Mouse (Mus musculus) frontal cortex, adult (tissue): Measurements from ENCODE around the gene Pbx1.

Source experiments
- ATAC-seq: cut with Nextera tagmentation; 2 replicates; pipeline ENCODE4 v1.9.2; 2017; ENCODE audit warnings: mild to moderate bottlenecking, moderate library complexity, mixed read lengths; ENCODE audit not compliant: low TSS enrichment

Gene Pbx1

GRCm38 (mm10) chr1:168383832-168384593 lies 48.1 kb downstream of the Pbx1 start:
- ATAC-seq: peak; percentile 11; the same call in 1 of the 2 replicates

- ATAC-seq: no peak
Observed at GRCm38 (mm10) chr1:168382823-168383157, 49.3 kb downstream of the Pbx1 start.

- ATAC-seq: no peak
Observed at GRCm38 (mm10) chr1:168382106-168382822, 49.8 kb downstream of the Pbx1 start.

GRCm38 (mm10) chr1:168381451-168381850 lies 50.6 kb downstream of the Pbx1 start:
- peak; percentile 64 for ATAC-seq

GRCm38 (mm10) chr1:168380241-168380770 lies 51.8 kb downstream of the Pbx1 start:
- ATAC-seq: no peak

GRCm38 (mm10) chr1:168377650-168378049 lies 54.4 kb downstream of the Pbx1 start:
- no peak for ATAC-seq

- ATAC-seq: no peak
Observed at GRCm38 (mm10) chr1:168376330-168376729, 55.7 kb downstream of the Pbx1 start.

- peak; percentile 55 for ATAC-seq
Observed at GRCm38 (mm10) chr1:168374953-168375600, 57.0 kb downstream of the Pbx1 start.

- no peak for ATAC-seq
Observed at GRCm38 (mm10) chr1:168372089-168372488, 60.0 kb downstream of the Pbx1 start.

- ATAC-seq: no peak
Observed at GRCm38 (mm10) chr1:168370966-168371365, 61.1 kb downstream of the Pbx1 start.

- ATAC-seq: no peak
Observed at GRCm38 (mm10) chr1:168366261-168366660, 65.8 kb downstream of the Pbx1 start.

GRCm38 (mm10) chr1:168364325-168364724 lies 67.7 kb downstream of the Pbx1 start:
- ATAC-seq: peak; percentile 43; the same call in 1 of the 2 replicates

GRCm38 (mm10) chr1:168363053-168363452 lies 69.0 kb downstream of the Pbx1 start:
- peak; percentile 61 for ATAC-seq

GRCm38 (mm10) chr1:168362464-168362863 lies 69.6 kb downstream of the Pbx1 start:
- no peak for ATAC-seq

GRCm38 (mm10) chr1:168357680-168358611 lies 74.1 kb downstream of the Pbx1 start:
- ATAC-seq: no peak

GRCm38 (mm10) chr1:168356970-168357441 lies 75.1 kb downstream of the Pbx1 start:
- 0 out of 2 replicates have a peak, but pooled peaks have one; percentile 10 for ATAC-seq

GRCm38 (mm10) chr1:168355985-168356556 lies 76.0 kb downstream of the Pbx1 start:
- ATAC-seq: no peak

- ATAC-seq: peak; percentile 53; the same call in 1 of the 2 replicates
Observed at GRCm38 (mm10) chr1:168354934-168355333, 77.1 kb downstream of the Pbx1 start.

- ATAC-seq: no peak
Observed at GRCm38 (mm10) chr1:168348036-168348784, 83.9 kb downstream of the Pbx1 start.

GRCm38 (mm10) chr1:168344918-168345317 lies 87.2 kb downstream of the Pbx1 start:
- no peak for ATAC-seq
